Mouse (Mus musculus): ENCODE measurements around the gene Samd4b. TPM values are rescaled to one million over a fixed set of nuclear protein-coding genes. Genes with fewer than 3 reads are reported as not detected.
A peak's percentile ranks its signal among the peaks of the same experiment; 100 is the strongest.

Gene Samd4b
- total RNA-seq, 2 experiments from 2014 or later = 74.9 to 78.9 TPM

DNA sequence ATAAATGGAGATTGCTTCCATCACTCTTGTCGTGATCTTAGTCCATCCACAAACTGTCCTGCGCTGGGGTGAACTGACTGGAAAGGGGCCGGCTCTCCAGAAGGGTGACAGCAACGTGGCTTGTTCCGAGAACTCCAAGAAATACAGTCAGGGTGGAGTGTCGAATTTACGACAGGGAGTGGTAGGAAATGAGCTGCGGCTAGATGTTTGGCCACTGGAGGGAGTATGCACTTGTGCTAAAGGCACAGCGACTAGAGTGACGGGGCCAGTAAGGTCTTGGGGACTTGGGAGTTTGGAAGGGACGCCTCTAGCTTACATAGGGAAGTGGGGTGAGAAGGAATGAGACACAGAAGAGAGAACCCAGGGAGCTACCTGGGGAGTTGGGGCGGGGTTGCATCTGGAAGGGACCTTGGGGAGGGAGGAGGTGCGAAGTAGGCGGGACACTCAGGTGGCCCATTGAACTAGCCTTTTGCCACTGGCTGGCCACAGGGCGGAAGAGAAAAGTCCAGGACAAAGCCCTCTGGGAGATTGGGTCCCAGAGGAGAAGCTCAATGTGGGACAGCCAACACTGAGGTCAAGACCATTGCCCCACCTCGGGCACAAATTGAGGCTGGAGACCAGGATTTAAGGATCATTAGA lies 160.9 kb downstream of the Samd4b start, which contains the start of gene Gmfg:
Gene Gmfg (plus strand): TSS at position 516 of the 639 bp plus-strand sequence.
- intact Hi-C loops (cut with DNase I) = loop anchor here (2.0 kb wide), 2 partner anchors 44 to 164 kb away; partner anchors contain the start of genes Med29 and Paf1
- Histone ChIP-seq H3K27ac (peak within 1 kb of the TSS; percentile 91), H3K4me3 (peak within 1 kb of the TSS; percentile 69)
- peak; percentile 71 to 74 for DNase-seq (ENCODE audit: extremely low spot score in 1 of 2, low spot score in 2 of 2)
- peak; percentile 59 for TF ChIP-seq CTCF (IDR thresholded peaks at IDR 0.05)

DNA sequence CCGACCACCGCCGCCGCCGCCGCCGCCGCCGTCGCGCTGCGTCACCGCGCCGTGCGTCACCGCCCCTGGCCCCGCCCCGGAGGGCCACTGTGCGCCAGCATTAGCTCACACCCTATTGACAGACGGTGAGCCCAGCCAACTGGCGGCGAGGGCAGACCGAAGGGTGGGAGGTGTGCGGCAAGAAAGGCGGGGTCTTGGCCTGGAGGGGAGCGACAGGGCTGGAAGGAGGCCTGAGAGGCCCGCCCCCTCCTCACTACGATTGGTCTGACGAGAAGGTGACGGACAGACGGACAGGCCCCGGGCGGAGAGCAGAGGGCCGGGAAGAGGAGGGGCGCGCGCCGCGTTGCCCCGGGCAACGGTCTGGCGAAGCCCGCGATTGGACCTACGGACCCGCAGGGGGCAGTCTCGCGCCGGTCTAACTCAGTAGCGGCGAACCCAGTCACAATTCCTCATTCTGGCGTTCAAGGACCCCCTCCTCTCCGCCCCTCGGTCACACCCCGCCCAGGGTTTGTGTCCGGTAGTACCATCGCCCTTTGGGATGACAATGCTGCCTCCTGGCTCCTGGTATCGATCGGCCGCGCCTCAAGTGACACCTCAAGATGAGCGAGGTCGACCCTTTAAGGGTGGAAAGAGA lies 161.6 kb downstream of the Samd4b start:
- DNase-seq (ENCODE audit: extremely low spot score in 1 of 2, low spot score in 2 of 2) = peak; percentile 100
- peak; percentile 72 for TF ChIP-seq CTCF (IDR thresholded peaks at IDR 0.05)
- intact Hi-C loops (cut with DNase I) = loop anchor here (2.0 kb wide), 2 partner anchors 44 to 164 kb away; partner anchors contain the start of genes Med29 and Paf1
- Histone ChIP-seq H3K4me3 (peak overlapping the region; percentile 69), H3K27ac (peak overlapping the region; percentile 91)

DNA sequence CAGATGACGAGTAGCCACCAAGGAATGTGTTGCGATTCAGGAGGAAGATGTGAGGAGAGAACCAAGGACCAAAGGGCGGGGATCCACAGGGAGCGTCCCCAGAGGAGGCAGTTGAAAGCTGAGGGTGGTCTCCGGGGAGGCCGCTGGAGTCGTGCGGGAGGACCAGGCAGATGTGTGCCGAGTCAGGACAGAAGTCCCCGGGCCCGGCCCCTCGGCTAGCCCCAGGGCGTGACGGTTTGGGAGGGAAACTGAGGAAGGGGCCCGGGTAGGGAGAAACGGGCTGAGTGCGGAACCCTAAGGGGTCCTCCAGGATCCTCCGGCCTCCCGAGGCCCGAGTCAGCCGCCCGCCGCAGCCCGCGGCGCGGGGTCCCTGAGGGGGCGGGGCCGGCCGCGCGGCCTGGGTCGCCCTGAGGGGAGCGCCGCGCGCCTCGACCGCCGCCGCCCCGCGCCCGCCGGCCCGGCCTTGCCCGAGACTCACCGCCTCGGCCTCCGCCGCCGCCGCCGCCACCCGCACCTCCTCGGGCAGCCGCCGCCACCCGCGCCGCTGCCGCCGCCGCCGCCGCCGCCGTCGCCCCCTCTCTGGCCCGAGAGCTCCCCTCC lies 162.2 kb downstream of the Samd4b start:
- Histone ChIP-seq H3K4me3 (peak overlapping the region; percentile 87), H3K27ac (peak overlapping the region; percentile 75)
- intact Hi-C loops (cut with DNase I) = loop anchor here (2.0 kb wide), 2 partner anchors 43 to 165 kb away; partner anchors contain the start of genes Med29 and Paf1
- TF ChIP-seq CTCF (IDR thresholded peaks at IDR 0.05) = no peak
- DNase-seq (ENCODE audit: extremely low spot score in 1 of 2, low spot score in 2 of 2) = peak in 1 of 2 experiments; percentile 28

DNA sequence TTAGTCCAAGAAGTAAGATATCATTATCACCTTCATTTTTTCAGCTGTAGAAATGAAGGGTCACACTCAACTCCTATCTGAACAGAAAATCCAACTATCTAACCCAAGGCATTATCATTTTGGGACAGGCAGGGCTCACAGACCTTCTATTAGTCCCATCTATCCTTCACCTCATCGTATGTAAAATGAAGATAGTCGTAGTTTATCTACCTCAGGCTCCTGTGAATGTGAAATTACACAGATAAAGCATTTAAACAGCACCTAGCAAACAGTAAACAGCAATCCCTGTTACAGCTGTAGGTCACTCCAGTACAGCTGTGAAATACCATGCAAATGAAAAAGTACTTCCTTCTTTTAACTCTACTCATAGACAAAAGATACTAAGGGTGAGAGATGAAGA lies 165.7 kb downstream of the Samd4b start:
- Histone ChIP-seq H3K27ac (no peak overlapping the region), H3K4me3 (no peak overlapping the region)
- DNase-seq (ENCODE audit: extremely low spot score in 1 of 2, low spot score in 2 of 2) = no peak
- intact Hi-C loops (cut with DNase I) = no loop called here
- no peak for TF ChIP-seq CTCF (IDR thresholded peaks at IDR 0.05)

DNA sequence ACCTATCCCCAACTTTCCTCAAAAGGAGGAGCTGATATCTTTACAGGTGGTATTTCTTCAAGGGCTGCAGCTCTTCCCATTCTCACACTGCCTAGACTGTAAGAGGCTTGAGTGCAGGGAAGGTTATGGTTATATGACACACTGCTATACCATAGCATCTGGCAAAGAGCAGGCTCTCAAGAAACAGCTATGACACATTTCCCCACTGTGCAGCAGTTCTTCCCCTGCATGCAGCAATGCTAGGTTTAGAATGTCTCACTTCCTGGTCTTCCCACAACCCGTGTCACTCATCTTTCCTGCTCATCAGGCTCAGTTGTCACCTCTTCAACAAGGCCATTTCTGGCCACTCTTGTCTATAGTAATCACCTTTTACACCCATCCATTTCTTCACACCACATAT lies 167.4 kb downstream of the Samd4b start:
- DNase-seq (ENCODE audit: extremely low spot score in 1 of 2, low spot score in 2 of 2) = no peak
- no peak overlapping the region for H3K27ac ChIP-seq
- intact Hi-C loops (cut with DNase I) = no loop called here
- TF ChIP-seq CTCF (IDR thresholded peaks at IDR 0.05) = no peak
- H3K4me3 ChIP-seq = no peak overlapping the region

DNA sequence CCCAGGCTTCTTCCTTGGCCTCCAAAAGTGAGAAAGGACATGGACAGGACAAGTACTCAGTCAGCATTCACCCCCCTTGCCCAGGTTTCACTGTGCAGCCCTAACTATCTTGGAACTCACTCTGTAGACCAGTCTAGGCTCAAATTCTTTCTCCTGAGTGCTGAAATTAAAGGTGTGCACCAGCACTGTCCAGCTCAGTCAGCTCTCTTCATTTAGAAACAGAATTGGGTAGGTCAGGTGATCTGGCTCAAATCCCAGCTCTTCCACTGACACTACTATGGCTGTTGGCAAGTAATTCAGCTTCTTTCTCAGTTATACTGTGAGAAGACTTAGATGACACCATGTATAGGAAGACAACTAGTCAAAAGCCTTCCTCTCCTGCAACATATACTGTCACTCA lies 170.2 kb downstream of the Samd4b start:
- H3K4me3 ChIP-seq = no peak overlapping the region
- no peak for DNase-seq (ENCODE audit: extremely low spot score in 1 of 2, low spot score in 2 of 2)
- no peak overlapping the region for H3K27ac ChIP-seq
- intact Hi-C loops (cut with DNase I) = no loop called here
- TF ChIP-seq CTCF (IDR thresholded peaks at IDR 0.05) = no peak

DNA sequence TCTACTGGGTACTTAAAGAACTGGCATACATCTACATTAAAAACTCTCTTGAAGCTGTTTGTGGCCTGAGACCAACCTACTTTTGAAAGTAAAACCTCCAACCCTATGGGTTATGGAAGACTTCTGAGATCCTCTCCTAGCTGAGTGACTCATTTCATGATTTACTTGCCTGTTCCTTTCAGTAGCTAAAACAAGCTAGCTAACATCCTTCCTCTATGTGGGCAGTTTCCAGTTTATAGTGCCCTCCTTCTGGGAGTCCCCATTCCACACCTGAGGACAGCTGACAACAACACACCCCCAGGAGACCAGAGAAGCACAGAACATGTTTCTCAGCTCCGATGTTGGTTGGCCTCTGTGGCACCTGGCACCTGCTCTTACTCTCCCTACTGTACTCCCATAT lies 174.9 kb downstream of the Samd4b start:
- intact Hi-C loops (cut with DNase I) = no loop called here
- H3K27ac ChIP-seq = no peak overlapping the region
- no peak for TF ChIP-seq CTCF (IDR thresholded peaks at IDR 0.05)
- DNase-seq (ENCODE audit: extremely low spot score in 1 of 2, low spot score in 2 of 2) = no peak
- H3K4me3 ChIP-seq = no peak overlapping the region

DNA sequence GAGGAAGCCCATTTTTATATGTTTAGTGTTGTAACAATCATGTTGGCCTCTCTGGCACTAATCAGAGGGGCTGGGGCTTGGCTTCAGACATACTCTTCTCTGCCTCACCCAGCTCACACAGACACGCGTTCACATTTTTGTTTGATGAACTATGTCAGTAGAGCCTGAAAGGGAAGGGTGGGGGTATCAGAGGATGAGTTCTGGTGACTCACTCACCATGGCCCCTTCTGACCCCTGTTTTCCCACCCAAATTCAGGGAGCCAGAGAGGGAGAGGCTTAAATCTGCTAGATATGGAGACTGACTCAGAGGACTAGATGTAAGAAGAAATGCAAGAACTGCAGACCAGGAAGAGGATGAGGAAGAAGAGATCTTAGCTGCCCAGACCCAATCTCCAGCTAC lies 178.5 kb downstream of the Samd4b start:
- Histone ChIP-seq H3K4me3 (no peak overlapping the region), H3K27ac (no peak overlapping the region)
- intact Hi-C loops (cut with DNase I) = no loop called here
- TF ChIP-seq CTCF (IDR thresholded peaks at IDR 0.05) = no peak
- no peak for DNase-seq (ENCODE audit: extremely low spot score in 1 of 2, low spot score in 2 of 2)

DNA sequence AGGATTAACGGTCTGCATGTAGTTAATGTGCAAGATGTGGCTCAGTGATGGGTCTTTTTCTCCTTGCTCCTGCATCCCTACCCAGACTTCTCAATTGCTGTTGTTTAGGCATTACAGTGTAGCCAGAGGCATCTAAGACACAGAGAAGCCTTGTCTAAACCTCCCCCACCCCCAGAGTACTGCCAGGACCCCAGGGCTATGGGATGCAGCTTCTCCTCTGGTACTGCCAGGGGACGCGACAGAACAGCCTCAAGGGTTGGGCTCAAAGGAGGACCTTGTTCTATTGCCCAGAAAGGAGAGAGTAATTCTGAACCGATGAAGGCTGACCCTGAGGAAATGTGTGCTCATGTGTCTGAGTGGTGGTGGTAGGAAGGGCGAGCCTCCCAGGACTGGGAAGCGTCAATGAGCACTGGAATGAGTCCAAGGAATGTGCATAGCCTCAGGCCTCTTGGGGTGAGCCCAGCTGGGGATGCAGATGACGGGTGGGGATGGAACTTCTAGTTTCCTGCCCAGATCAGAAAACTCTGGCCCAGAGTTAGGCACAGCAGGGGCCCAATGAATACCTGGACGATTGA lies 179.8 kb downstream of the Samd4b start:
- intact Hi-C loops (cut with DNase I) = no loop called here
- peak overlapping the region; percentile 36; the same call in 1 of the 2 replicates for H3K27ac ChIP-seq
- no peak for TF ChIP-seq CTCF (IDR thresholded peaks at IDR 0.05)
- no peak overlapping the region for H3K4me3 ChIP-seq
- DNase-seq (ENCODE audit: extremely low spot score in 1 of 2, low spot score in 2 of 2) = no peak

DNA sequence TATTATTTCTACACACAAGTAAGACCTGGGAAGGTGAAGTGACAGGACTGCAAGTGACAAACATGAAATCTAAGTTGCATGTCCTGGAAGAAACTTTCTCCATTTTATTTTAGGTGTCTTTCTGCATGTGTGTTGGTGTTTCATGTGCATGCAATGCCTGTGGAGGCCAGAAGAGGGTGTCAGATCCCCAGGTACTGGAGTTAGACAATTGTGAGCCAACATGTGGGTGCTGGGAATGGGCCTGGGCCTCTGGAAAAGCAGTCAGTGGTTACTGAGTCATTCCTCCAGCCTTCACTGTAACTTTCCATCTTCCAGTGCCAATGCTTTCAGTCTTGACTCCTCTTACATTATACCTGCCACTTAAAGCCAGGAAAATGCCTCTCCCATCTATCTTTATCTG lies 180.6 kb downstream of the Samd4b start:
- TF ChIP-seq CTCF (IDR thresholded peaks at IDR 0.05) = peak; percentile 27; the same call in 1 of the 2 replicates
- Histone ChIP-seq H3K4me3 (no peak overlapping the region), H3K27ac (no peak overlapping the region)
- intact Hi-C loops (cut with DNase I) = no loop called here
- no peak for DNase-seq (ENCODE audit: extremely low spot score in 1 of 2, low spot score in 2 of 2)

DNA sequence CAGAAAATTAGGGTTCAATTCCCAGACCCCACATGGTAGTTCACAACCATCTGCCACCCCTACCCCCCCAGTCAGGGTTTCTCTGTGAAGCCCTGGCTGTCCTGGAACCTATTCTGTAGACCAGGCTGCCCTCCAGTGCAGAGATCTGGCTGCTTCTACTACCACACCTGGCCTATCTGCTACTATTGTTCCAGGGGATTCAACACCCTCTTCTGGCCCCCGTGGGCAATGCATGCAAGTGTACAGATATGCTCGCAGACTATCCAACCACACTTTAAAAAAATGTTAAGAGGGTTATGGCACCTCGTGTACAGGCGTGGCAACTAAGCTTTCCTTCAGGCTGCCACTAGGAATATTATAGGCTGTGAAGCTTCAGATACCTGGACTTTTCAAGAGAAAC lies 185.1 kb downstream of the Samd4b start:
- no peak for DNase-seq (ENCODE audit: extremely low spot score in 1 of 2, low spot score in 2 of 2)
- Histone ChIP-seq H3K27ac (no peak overlapping the region), H3K4me3 (no peak overlapping the region)
- no peak; the same call in 1 of the 2 replicates for TF ChIP-seq CTCF (IDR thresholded peaks at IDR 0.05)
- intact Hi-C loops (cut with DNase I) = no loop called here

All from left cerebral cortex, adult 2 months (tissue).